Mouse (Mus musculus): ENCODE data around the gene Nmral1.

GRCm38 (mm10) chr16:4711173-4711572 lies 8.0 kb downstream of the Nmral1 start:
- no peak for TF ChIP-seq CTCF (IDR thresholded peaks at IDR 0.05; ENCODE audit: borderline replicate concordance, insufficient read depth, low read depth, low read length)
- no peak for TF ChIP-seq POLR2A (IDR thresholded peaks at IDR 0.05; ENCODE audit: borderline replicate concordance, insufficient read depth, low read length)

Measured in cerebellum, adult 2 months (tissue).